10 mouse cellular contexts compared by ENCODE assay signal in genomic region chr4:154854676-154855345, GRCm38 (mm10). TPM values are rescaled to one million over a fixed set of nuclear protein-coding genes. Genes with fewer than 3 reads are reported as not detected.
DNase-seq lines count a peak whose midpoint lies in the region; ATAC-seq and TF ChIP-seq lines count a peak whose summit lies in the region.
"Had no signal": no experiment of that assay in that cellular context is flagged by ENCODE, and none has a peak within 500 bp of the region (broad histone marks: within the 10 kb centered on the region; RNA-seq: fewer than 3 reads in every experiment).

No protein-coding gene starts in this region.

- TF ChIP-seq CTCF in forebrain, postnatal 0 days (IDR thresholded peaks at IDR 0.05; ENCODE audit: low read depth), result no peak

- H3K4me3 ChIP-seq in forebrain, embryonic 10.5 days, result peak overlapping the region; percentile 66
- H3K4me3 ChIP-seq in forebrain, embryonic 11.5 days (ENCODE audit: low read depth, low read length), result no peak overlapping the region
- H3K4me3 ChIP-seq in forebrain, postnatal 0 days (ENCODE audit: low read depth, low read length), result peak overlapping the region; percentile 57
- 0 out of 2 replicates have a peak overlapping the region, but pooled peaks have one; percentile 57 for H3K4me3 ChIP-seq in midbrain, embryonic 12.5 days

- ATAC-seq in forebrain, embryonic 11.5 days (replicated peaks; ENCODE audit: low FRiP score), result no peak
- peak; percentile 67 for ATAC-seq in CD4-positive, CD25-positive, alpha-beta regulatory T cell, adult 4 months
- ATAC-seq in forebrain, postnatal 0 days, result no peak
- no peak for ATAC-seq in midbrain, embryonic 12.5 days (ENCODE audit: low FRiP score, low read depth)

- WGBS in forebrain, embryonic 10.5 days, result 60% methylated on average over 12 of the region's 12 CpGs
- WGBS in forebrain, embryonic 11.5 days, result 63% methylated on average over 12 of the region's 12 CpGs
- WGBS in forebrain, postnatal 0 days, result 56% methylated on average over 12 of the region's 12 CpGs
- 63% methylated on average over 12 of the region's 12 CpGs for WGBS in midbrain, embryonic 12.5 days

- no peak overlapping the region for H3K4me2 ChIP-seq in forebrain, embryonic 11.5 days (ENCODE audit: low read depth, low read length, severe bottlenecking)
- peak overlapping the region; percentile 91 for H3K4me2 ChIP-seq in forebrain, postnatal 0 days (ENCODE audit: low read depth)
- peak overlapping the region; percentile 87; the same call in 1 of the 2 replicates for H3K4me2 ChIP-seq in midbrain, embryonic 12.5 days (replicated peaks)

- H3K9ac ChIP-seq in forebrain, embryonic 11.5 days (ENCODE audit: low read length), result no peak overlapping the region
- H3K9ac ChIP-seq in forebrain, postnatal 0 days, result peak overlapping the region; percentile 84; the same call in 1 of the 2 replicates
- H3K9ac ChIP-seq in midbrain, embryonic 12.5 days (replicated peaks), result no peak overlapping the region
- H3K9ac ChIP-seq: liver, embryonic 13.5 days; stomach, embryonic 15.5 days had no signal

- H3K9me3 ChIP-seq in forebrain, embryonic 10.5 days, result no peaks in the 10 kb centered on the region
- no peaks in the 10 kb centered on the region for H3K9me3 ChIP-seq in forebrain, embryonic 11.5 days (ENCODE audit: control insufficient read depth, low read length)
- H3K9me3 ChIP-seq in forebrain, postnatal 0 days (ENCODE audit: low read length), result no peaks in the 10 kb centered on the region
- H3K9me3 ChIP-seq in midbrain, embryonic 12.5 days, result no peaks in the 10 kb centered on the region
- H3K9me3 ChIP-seq: stomach, embryonic 15.5 days had no signal

- H3K27ac ChIP-seq in forebrain, embryonic 10.5 days, result no peak overlapping the region
- no peak overlapping the region for H3K27ac ChIP-seq in forebrain, embryonic 11.5 days (ENCODE audit: low read depth, low read length)
- peak overlapping the region; percentile 93; the same call in 1 of the 2 replicates for H3K27ac ChIP-seq in forebrain, postnatal 0 days (ENCODE audit: low read depth, low read length)
- H3K27ac ChIP-seq in midbrain, embryonic 12.5 days (replicated peaks), result no peak overlapping the region
- H3K27ac ChIP-seq: liver, embryonic 13.5 days; stomach, embryonic 15.5 days had no signal

- H3K4me1 ChIP-seq in forebrain, embryonic 10.5 days, result peaks cover 16% of the 10 kb centered on the region
- peaks cover 7% of the 10 kb centered on the region for H3K4me1 ChIP-seq in forebrain, embryonic 11.5 days (replicated peaks; ENCODE audit: control insufficient read depth, insufficient read depth, low read length)
- no peaks in the 10 kb centered on the region for H3K4me1 ChIP-seq in forebrain, postnatal 0 days (ENCODE audit: insufficient read depth)
- H3K4me1 ChIP-seq in midbrain, embryonic 12.5 days, result peaks cover 14% of the 10 kb centered on the region
- H3K4me1 ChIP-seq: liver, embryonic 13.5 days had no signal

- no peaks in the 10 kb centered on the region for H3K36me3 ChIP-seq in forebrain, embryonic 10.5 days (replicated peaks)
- no peaks in the 10 kb centered on the region for H3K36me3 ChIP-seq in forebrain, embryonic 11.5 days (ENCODE audit: control insufficient read depth, insufficient read depth, low read length)
- no peaks in the 10 kb centered on the region for H3K36me3 ChIP-seq in forebrain, postnatal 0 days (ENCODE audit: insufficient read depth)
- H3K36me3 ChIP-seq in midbrain, embryonic 12.5 days, result no peaks in the 10 kb centered on the region
- H3K36me3 ChIP-seq: liver, embryonic 13.5 days; stomach, embryonic 15.5 days had no signal

- no peak for DNase-seq in forebrain, embryonic 10.5 days (ENCODE audit: extremely low spot score, low spot score)
- no peak for DNase-seq in forebrain, embryonic 11.5 days (ENCODE audit: low spot score)
- no peak for DNase-seq in forebrain, postnatal 0 days
- DNase-seq in frontal cortex, adult 2 months (ENCODE audit: extremely low spot score in 1 of 2, low spot score in 1 of 2), result no peak
- no peak for DNase-seq in ovary, postnatal 36 days (ENCODE audit: low spot score)
- DNase-seq in thymus, postnatal 25 days, result no peak
- DNase-seq: liver, embryonic 13.5 days had no signal

- H3K27me3 ChIP-seq in forebrain, embryonic 10.5 days (ENCODE audit: poor library complexity, severe bottlenecking), result peaks cover 72% of the 10 kb centered on the region
- peaks cover 25% of the 10 kb centered on the region for H3K27me3 ChIP-seq in forebrain, embryonic 11.5 days (ENCODE audit: control insufficient read depth, insufficient read depth, low read length)
- peaks cover 4% of the 10 kb centered on the region; the same call in 1 of the 2 replicates for H3K27me3 ChIP-seq in forebrain, postnatal 0 days (ENCODE audit: insufficient read depth, low read length)
- peaks cover 48% of the 10 kb centered on the region for H3K27me3 ChIP-seq in midbrain, embryonic 12.5 days

RNA-seq across cellular contexts. Expression of gene Mmel1, which starts 14.6 kb away (rescaled TPM):
- polyA plus RNA-seq in forebrain, embryonic 10.5 days (2016; fragmentation: Nextera tagmentation; extraction: Ambion mirVana), result 0.09 and 0.14 TPM in 2 replicates
- 0.21 TPM in 1 of 2 replicates, not detected in the other for polyA plus RNA-seq in forebrain, embryonic 11.5 days (2014; fragmentation: Nextera tagmentation; extraction: Ambion mirVana)
- polyA plus RNA-seq in CD4-positive, CD25-positive, alpha-beta regulatory T cell, adult 4 months (2017; shearing (Covaris generic)), result not detected
- total RNA-seq in forebrain, postnatal 0 days (2014; rRNA removed), result 0.43 and 1.5 TPM in 2 replicates
- 0.39 and 0.74 TPM in 2 replicates for polyA plus RNA-seq in forebrain, postnatal 0 days (2015; fragmentation: Nextera tagmentation; extraction: Ambion mirVana)
- 0.19 and 0.37 TPM in 2 replicates for polyA plus RNA-seq in midbrain, embryonic 12.5 days (2016; fragmentation: Nextera tagmentation; extraction: Ambion mirVana)
- 0.38 and 0.52 TPM in 2 replicates for polyA plus RNA-seq in frontal cortex, adult 2 months (2012; rRNA removed)

RNA-seq across cellular contexts. Expression of gene Ttc34, which starts 17.6 kb away (rescaled TPM):
- polyA plus RNA-seq in forebrain, embryonic 10.5 days (2016; fragmentation: Nextera tagmentation; extraction: Ambion mirVana), result 0.58 and 0.61 TPM in 2 replicates
- polyA plus RNA-seq in forebrain, embryonic 11.5 days (2014; fragmentation: Nextera tagmentation; extraction: Ambion mirVana), result 0.11 and 0.20 TPM in 2 replicates
- not detected for polyA plus RNA-seq in CD4-positive, CD25-positive, alpha-beta regulatory T cell, adult 4 months (2017; shearing (Covaris generic))
- 3.6 and 3.7 TPM in 2 replicates for total RNA-seq in forebrain, postnatal 0 days (2014; rRNA removed)
- polyA plus RNA-seq in forebrain, postnatal 0 days (2015; fragmentation: Nextera tagmentation; extraction: Ambion mirVana), result 4.1 TPM in 2 replicates
- polyA plus RNA-seq in midbrain, embryonic 12.5 days (2016; fragmentation: Nextera tagmentation; extraction: Ambion mirVana), result 0.16 and 0.46 TPM in 2 replicates
- 2.1 and 2.3 TPM in 2 replicates for polyA plus RNA-seq in frontal cortex, adult 2 months (2012; rRNA removed)

RNA-seq across cellular contexts. Expression of gene Fam213b, which starts 44.1 kb away (rescaled TPM):
- polyA plus RNA-seq in forebrain, embryonic 10.5 days (2016; fragmentation: Nextera tagmentation; extraction: Ambion mirVana), result 36.1 and 36.3 TPM in 2 replicates
- polyA plus RNA-seq in forebrain, embryonic 11.5 days (2014; fragmentation: Nextera tagmentation; extraction: Ambion mirVana), result 29.4 and 32.0 TPM in 2 replicates
- 10 to 100 TPM in 1 of 2 experiments, 1 to 10 TPM in 1; 5.4 to 11.3 TPM for polyA plus RNA-seq in CD4-positive, CD25-positive, alpha-beta regulatory T cell, adult 4 months (2017; shearing (Covaris generic))
- 30.8 and 41.2 TPM in 2 replicates for total RNA-seq in forebrain, postnatal 0 days (2014; rRNA removed)
- polyA plus RNA-seq in forebrain, postnatal 0 days (2015; fragmentation: Nextera tagmentation; extraction: Ambion mirVana), result 59.7 and 62.1 TPM in 2 replicates
- polyA plus RNA-seq in midbrain, embryonic 12.5 days (2016; fragmentation: Nextera tagmentation; extraction: Ambion mirVana), result 33.2 and 36.0 TPM in 2 replicates
- polyA plus RNA-seq in frontal cortex, adult 2 months (2012; rRNA removed), result 121 and 126 TPM in 2 replicates
